Mouse (Mus musculus): ENCODE results near the gene Slc8a1. TPM values are rescaled to one million over a fixed set of nuclear protein-coding genes. Genes with fewer than 3 reads are reported as not detected.
A peak's percentile ranks its signal among the peaks of the same experiment; 100 is the strongest.

Slc8a1 gene
- polyA plus RNA-seq, 1 experiment from 2014 or later, result 0.69 TPM

- no peak for TF ChIP-seq CTCF (IDR thresholded peaks at IDR 0.05; ENCODE audit: low read depth)
- no peak for TF ChIP-seq EP300 (IDR thresholded peaks at IDR 0.05; ENCODE audit: low read depth)
- no peak overlapping the region for H3K4me2 ChIP-seq (ENCODE audit: low read depth, low read length)
- ATAC-seq, result no peak
- no peaks in the 10 kb centered on the region for H3K9me3 ChIP-seq (ENCODE audit: low read length)
- H3K9ac ChIP-seq (replicated peaks), result no peak overlapping the region
- no peak overlapping the region for H3K27ac ChIP-seq (ENCODE audit: low read depth)
- no peaks in the 10 kb centered on the region for H3K36me3 ChIP-seq (replicated peaks; ENCODE audit: insufficient read depth, low read length)
- DNase-seq, result no peak
- H3K4me3 ChIP-seq (ENCODE audit: low read depth, low read length), result no peak overlapping the region
- no peaks in the 10 kb centered on the region for H3K4me1 ChIP-seq (ENCODE audit: insufficient read depth)
- 60% methylated on average over 4 of the region's 4 CpGs for WGBS (ENCODE audit: insufficient replicate concordance)
- no peaks in the 10 kb centered on the region for H3K27me3 ChIP-seq (ENCODE audit: insufficient read depth, low read length)
Measured at GRCm38 (mm10) chr17:81393040-81393439, 345.1 kb downstream of the Slc8a1 start.

DNA sequence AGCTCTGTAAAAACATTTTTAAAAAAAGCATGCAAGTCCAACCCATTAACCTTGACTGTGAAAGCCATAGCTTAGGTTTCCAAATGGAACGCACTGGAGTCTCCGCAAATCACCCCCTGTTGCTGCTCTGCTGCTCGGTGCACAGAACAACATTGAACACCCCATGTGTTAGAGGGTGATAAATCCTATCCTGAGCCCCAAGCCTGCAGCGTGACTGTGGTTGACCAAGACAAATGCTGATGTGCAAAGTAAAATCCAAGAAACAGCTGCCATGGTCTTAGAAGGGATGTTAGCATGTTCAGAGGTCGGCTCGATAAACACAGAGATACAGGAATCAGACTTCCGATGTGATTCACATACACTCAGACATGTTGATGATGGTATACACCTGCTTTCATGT lies 346.7 kb downstream of the Slc8a1 start:
- no peak overlapping the region for H3K27ac ChIP-seq (ENCODE audit: low read depth)
- H3K4me1 ChIP-seq (ENCODE audit: insufficient read depth), result no peaks in the 10 kb centered on the region
- no peak overlapping the region for H3K4me3 ChIP-seq (ENCODE audit: low read depth, low read length)
- ATAC-seq (no peak), DNase-seq (no peak)
- H3K4me2 ChIP-seq (ENCODE audit: low read depth, low read length), result no peak overlapping the region
- TF ChIP-seq CTCF (IDR thresholded peaks at IDR 0.05; ENCODE audit: low read depth), result no peak
- no peak for TF ChIP-seq EP300 (IDR thresholded peaks at IDR 0.05; ENCODE audit: low read depth)
- no peak overlapping the region for H3K9ac ChIP-seq (replicated peaks)
- WGBS (ENCODE audit: insufficient replicate concordance), result 84% methylated on average over 7 of the region's 7 CpGs
- H3K9me3 ChIP-seq (ENCODE audit: low read length), result no peaks in the 10 kb centered on the region
- H3K27me3 ChIP-seq (ENCODE audit: insufficient read depth, low read length), result no peaks in the 10 kb centered on the region
- no peaks in the 10 kb centered on the region for H3K36me3 ChIP-seq (replicated peaks; ENCODE audit: insufficient read depth, low read length)

DNA sequence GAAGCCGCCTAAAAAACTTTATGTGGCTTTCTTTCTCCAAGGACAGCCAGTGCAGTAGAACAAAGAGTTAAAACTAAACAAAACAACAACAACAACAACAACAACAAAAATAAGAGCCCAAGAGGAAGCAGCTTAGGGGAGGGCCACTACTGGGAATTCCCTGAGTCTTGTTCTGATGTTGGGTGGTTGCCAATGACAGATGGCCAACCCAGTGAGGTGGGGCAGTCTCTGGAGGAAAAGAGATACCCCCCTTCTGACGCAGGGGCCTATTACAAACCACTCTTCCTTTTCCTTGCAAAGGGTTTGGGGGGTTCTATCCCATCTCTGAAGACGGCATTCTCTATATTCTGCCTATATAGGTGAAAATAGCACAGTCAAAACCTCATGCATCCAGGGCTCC lies 347.4 kb downstream of the Slc8a1 start:
- TF ChIP-seq CTCF (IDR thresholded peaks at IDR 0.05; ENCODE audit: low read depth) (no peak), EP300 (IDR thresholded peaks at IDR 0.05; ENCODE audit: low read depth) (no peak)
- ATAC-seq (no peak), DNase-seq (no peak)
- H3K9me3 ChIP-seq (ENCODE audit: low read length), result no peaks in the 10 kb centered on the region
- H3K4me1 ChIP-seq (ENCODE audit: insufficient read depth), result no peaks in the 10 kb centered on the region
- 69% methylated on average over 3 of the region's 3 CpGs for WGBS (ENCODE audit: insufficient replicate concordance)
- no peak overlapping the region for H3K4me2 ChIP-seq (ENCODE audit: low read depth, low read length)
- H3K27me3 ChIP-seq (ENCODE audit: insufficient read depth, low read length), result no peaks in the 10 kb centered on the region
- H3K4me3 ChIP-seq (ENCODE audit: low read depth, low read length), result no peak overlapping the region
- H3K36me3 ChIP-seq (replicated peaks; ENCODE audit: insufficient read depth, low read length), result no peaks in the 10 kb centered on the region
- no peak overlapping the region for H3K27ac ChIP-seq (ENCODE audit: low read depth)
- H3K9ac ChIP-seq (replicated peaks), result no peak overlapping the region

- DNase-seq, result no peak
- 75% methylated on average over 2 of the region's 2 CpGs for WGBS (ENCODE audit: insufficient replicate concordance)
- H3K4me3 ChIP-seq (ENCODE audit: low read depth, low read length), result no peak overlapping the region
- no peak for ATAC-seq
- TF ChIP-seq CTCF (IDR thresholded peaks at IDR 0.05; ENCODE audit: low read depth) (no peak), EP300 (IDR thresholded peaks at IDR 0.05; ENCODE audit: low read depth) (no peak)
- H3K4me1 ChIP-seq (ENCODE audit: insufficient read depth), result no peaks in the 10 kb centered on the region
- H3K9ac ChIP-seq (replicated peaks), result no peak overlapping the region
- peak overlapping the region; percentile 22; the same call in 1 of the 2 replicates for H3K27ac ChIP-seq (ENCODE audit: low read depth)
- no peak overlapping the region for H3K4me2 ChIP-seq (ENCODE audit: low read depth, low read length)
- H3K27me3 ChIP-seq (ENCODE audit: insufficient read depth, low read length), result no peaks in the 10 kb centered on the region
- no peaks in the 10 kb centered on the region for H3K9me3 ChIP-seq (ENCODE audit: low read length)
- H3K36me3 ChIP-seq (replicated peaks; ENCODE audit: insufficient read depth, low read length), result no peaks in the 10 kb centered on the region
Measured at GRCm38 (mm10) chr17:81386118-81386517, 352.1 kb downstream of the Slc8a1 start.

GRCm38 (mm10) chr17:81385476-81385875 lies 352.7 kb downstream of the Slc8a1 start:
- H3K9me3 ChIP-seq (ENCODE audit: low read length), result no peaks in the 10 kb centered on the region
- no peak for DNase-seq
- no peak for TF ChIP-seq CTCF (IDR thresholded peaks at IDR 0.05; ENCODE audit: low read depth)
- TF ChIP-seq EP300 (IDR thresholded peaks at IDR 0.05; ENCODE audit: low read depth), result peak; percentile 95
- H3K36me3 ChIP-seq (replicated peaks; ENCODE audit: insufficient read depth, low read length), result no peaks in the 10 kb centered on the region
- no peaks in the 10 kb centered on the region for H3K4me1 ChIP-seq (ENCODE audit: insufficient read depth)
- H3K4me2 ChIP-seq (ENCODE audit: low read depth, low read length), result no peak overlapping the region
- H3K27ac ChIP-seq (ENCODE audit: low read depth), result peak overlapping the region; percentile 44; the same call in 1 of the 2 replicates
- ATAC-seq, result peak; percentile 95
- H3K27me3 ChIP-seq (ENCODE audit: insufficient read depth, low read length), result no peaks in the 10 kb centered on the region
- no peak overlapping the region for H3K9ac ChIP-seq (replicated peaks)
- 75% methylated on average over 5 of the region's 5 CpGs for WGBS (ENCODE audit: insufficient replicate concordance)
- no peak overlapping the region for H3K4me3 ChIP-seq (ENCODE audit: low read depth, low read length)

DNA sequence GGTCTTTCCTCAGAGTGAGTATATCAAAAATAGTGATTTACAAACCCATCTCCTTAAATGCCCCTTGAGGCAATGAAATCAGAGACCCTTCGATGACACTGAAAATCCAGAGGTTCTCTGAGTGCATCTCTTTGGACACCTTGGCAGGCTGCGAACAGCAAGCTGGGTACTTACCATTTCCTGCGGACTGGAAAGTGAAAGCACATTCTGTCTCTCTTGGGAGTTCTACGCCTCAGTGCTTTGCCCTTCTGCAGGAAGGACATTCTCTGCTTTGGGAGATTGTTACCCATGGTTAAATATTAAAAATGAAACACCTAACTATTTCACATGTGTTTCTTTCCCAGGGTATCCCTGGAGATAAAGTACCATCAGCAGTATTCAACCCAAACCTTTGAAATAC lies 354.7 kb downstream of the Slc8a1 start:
- no peak overlapping the region for H3K4me2 ChIP-seq (ENCODE audit: low read depth, low read length)
- no peak overlapping the region for H3K27ac ChIP-seq (ENCODE audit: low read depth)
- H3K4me1 ChIP-seq (ENCODE audit: insufficient read depth), result no peaks in the 10 kb centered on the region
- no peak for TF ChIP-seq EP300 (IDR thresholded peaks at IDR 0.05; ENCODE audit: low read depth)
- TF ChIP-seq CTCF (IDR thresholded peaks at IDR 0.05; ENCODE audit: low read depth), result no peak
- WGBS (ENCODE audit: insufficient replicate concordance), result 77% methylated on average over 4 of the region's 4 CpGs
- no peak overlapping the region for H3K9ac ChIP-seq (replicated peaks)
- ATAC-seq (no peak), DNase-seq (no peak)
- no peak overlapping the region for H3K4me3 ChIP-seq (ENCODE audit: low read depth, low read length)
- no peaks in the 10 kb centered on the region for H3K36me3 ChIP-seq (replicated peaks; ENCODE audit: insufficient read depth, low read length)
- H3K27me3 ChIP-seq (ENCODE audit: insufficient read depth, low read length), result no peaks in the 10 kb centered on the region
- no peaks in the 10 kb centered on the region for H3K9me3 ChIP-seq (ENCODE audit: low read length)

DNA sequence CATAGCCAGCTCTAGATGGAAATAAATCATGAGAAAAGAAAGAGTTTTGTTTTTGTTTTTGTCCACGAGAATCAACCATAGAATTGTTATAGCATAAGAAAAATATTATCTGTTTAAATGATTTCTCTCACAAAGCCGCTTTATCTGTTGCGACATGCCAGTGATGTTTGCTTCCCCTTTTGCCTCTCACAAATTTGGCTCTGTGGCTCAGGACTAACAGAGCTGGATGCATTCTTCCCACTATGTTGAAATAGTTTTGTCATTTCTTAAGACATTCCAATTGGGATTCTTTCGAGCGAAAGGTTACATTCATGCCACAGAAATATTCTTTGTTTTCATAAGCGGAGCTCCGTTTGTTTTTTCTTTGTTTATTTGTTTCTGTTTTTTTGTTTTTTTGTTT lies 359.7 kb downstream of the Slc8a1 start:
- no peak for DNase-seq
- no peak overlapping the region for H3K27ac ChIP-seq (ENCODE audit: low read depth)
- no peaks in the 10 kb centered on the region for H3K9me3 ChIP-seq (ENCODE audit: low read length)
- TF ChIP-seq CTCF (IDR thresholded peaks at IDR 0.05; ENCODE audit: low read depth) (no peak), EP300 (IDR thresholded peaks at IDR 0.05; ENCODE audit: low read depth) (no peak)
- 66% methylated on average over 7 of the region's 7 CpGs for WGBS (ENCODE audit: insufficient replicate concordance)
- H3K27me3 ChIP-seq (ENCODE audit: insufficient read depth, low read length), result no peaks in the 10 kb centered on the region
- ATAC-seq, result no peak
- H3K4me3 ChIP-seq (ENCODE audit: low read depth, low read length), result no peak overlapping the region
- H3K9ac ChIP-seq (replicated peaks), result no peak overlapping the region
- H3K4me2 ChIP-seq (ENCODE audit: low read depth, low read length), result no peak overlapping the region
- no peaks in the 10 kb centered on the region for H3K36me3 ChIP-seq (replicated peaks; ENCODE audit: insufficient read depth, low read length)
- no peaks in the 10 kb centered on the region for H3K4me1 ChIP-seq (ENCODE audit: insufficient read depth)

Data from liver, postnatal 0 days (tissue).